Mouse (Mus musculus): ENCODE data around the gene Olfr573-ps1.

GRCm38 (mm10) chr7:102924109-102924508 lies 18.3 kb downstream of the Olfr573-ps1 start, which contains the start of gene Olfr572:
- TF ChIP-seq CTCF (IDR thresholded peaks at IDR 0.05; ENCODE audit: low read depth), result no peak
- no peak for TF ChIP-seq EP300 (optimal IDR thresholded peaks at IDR 0.05)
